Mouse (Mus musculus) large intestine, adult 2 months (tissue): Measurements from ENCODE around the gene Hsd17b1. TPM values are rescaled to one million over a fixed set of nuclear protein-coding genes. Genes with fewer than 3 reads are reported as not detected.

Experiments used
- DNase-seq: peaks from one replicate; pipeline ENCODE4 v3.0.0-alpha.2; 2012; ENCODE audit warnings: low read depth, low spot score
- WGBS: fragments of 180-500 bp; shearing (Covaris S2); methylation state at CpG from one replicate; pipeline ENCODE4 v1.1.7; 2018; 5-methylcytosine and 5-hydroxymethylcytosine counted together
- polyA plus RNA-seq: library from polyadenylated mRNA; depleted of rRNA; stranded (reverse); fragments of >200 nt; gene quantifications from 2 replicates; pipeline ENCODE4 v1.2.3, GENCODE M21; 2012

Hsd17b1 gene
- polyA plus RNA-seq, 1 experiment = 0.26 TPM

DNA sequence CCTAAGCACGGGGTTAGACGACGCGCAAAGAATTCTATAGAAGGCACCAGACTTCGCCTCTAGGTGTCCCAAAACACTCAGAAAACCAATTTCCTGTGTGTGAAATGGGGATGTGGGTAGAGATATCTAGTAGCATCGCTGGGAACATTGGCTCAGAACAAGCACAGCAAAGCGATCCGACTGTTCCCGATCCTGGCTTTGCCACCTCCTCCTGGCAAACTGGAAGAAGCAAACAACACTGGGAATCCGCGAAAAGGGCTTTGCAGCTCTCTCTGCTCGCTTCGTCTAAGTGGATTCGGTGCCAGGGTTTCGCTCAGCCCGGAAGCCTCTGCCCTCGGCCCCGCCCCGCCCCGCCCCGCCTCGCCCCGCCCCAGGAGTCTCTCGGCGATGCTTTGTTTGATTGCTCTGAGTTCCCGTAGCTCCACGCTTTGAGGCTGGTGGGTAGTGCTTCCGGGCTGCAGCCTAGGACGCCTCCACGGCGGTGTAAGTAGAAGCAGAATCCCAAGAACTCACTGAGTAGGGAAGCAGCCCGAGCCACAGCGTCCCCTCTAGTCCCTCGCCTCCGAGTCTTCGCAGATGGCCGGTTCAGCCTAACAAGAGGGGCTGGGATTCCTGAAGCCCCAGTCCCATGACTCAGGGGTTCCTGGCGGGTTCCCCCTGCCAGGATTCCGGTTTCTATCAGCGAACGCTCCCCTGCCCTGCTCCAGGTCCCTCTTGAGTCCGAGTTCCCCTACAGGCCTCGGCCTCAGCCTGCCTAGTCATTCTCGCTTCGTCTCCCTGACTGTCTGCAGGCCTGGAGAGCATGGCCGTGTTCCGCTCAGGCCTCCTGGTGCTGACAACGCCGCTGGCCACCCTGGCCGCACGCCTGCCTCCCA lies 4.2 kb downstream of the Hsd17b1 start, which contains the start of gene Coasy:
Gene Coasy, plus strand, starts transcription at position 358 of the 875 bp plus-strand sequence.
- WGBS = under 1% methylated on average over 51 of the region's 51 CpGs
- DNase-seq = no peak

- 17% methylated on average over 19 of the region's 19 CpGs for WGBS
- DNase-seq = no peak
Measured at GRCm38 (mm10) chr11:101083083-101083697, 5.0 kb downstream of the Hsd17b1 start.

DNA sequence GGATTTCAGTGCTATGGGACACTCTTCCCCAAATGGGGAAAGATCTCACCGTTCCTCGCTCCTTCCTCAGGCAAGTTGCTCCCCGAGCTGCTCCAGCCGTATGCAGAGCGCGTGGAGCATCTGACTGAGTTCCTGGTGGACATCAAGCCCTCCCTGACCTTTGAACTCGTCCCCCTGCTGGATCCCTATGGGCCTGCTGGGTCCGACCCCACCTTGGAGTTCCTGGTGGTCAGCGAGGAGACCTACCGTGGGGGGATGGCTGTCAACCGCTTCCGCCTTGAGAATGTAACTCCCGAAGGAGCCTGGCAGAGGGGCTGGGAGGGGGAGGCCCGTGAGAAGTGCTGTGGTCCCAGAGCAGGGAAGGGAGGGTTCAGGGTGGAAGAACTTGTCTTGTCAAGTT lies 6.0 kb downstream of the Hsd17b1 start:
- 91% methylated on average over 14 of the region's 14 CpGs for WGBS
- DNase-seq = no peak

DNA sequence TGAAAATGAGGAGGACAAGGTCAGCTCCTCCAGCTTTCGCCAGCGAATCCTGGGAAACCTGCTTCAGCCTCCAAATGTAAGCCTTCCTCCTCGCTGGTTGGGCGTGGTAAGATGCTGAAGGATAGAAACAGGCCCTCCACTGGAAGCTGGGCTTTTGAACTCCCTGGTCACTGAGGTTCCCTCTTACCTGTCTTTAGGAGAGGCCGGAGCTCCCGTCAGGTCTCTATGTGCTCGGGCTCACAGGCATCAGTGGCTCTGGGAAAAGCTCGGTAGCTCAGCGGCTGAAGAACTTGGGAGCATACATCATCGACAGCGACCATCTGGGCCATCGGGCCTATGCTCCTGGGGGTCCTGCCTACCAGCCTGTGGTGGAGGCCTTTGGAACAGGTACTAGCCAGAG lies 6.6 kb downstream of the Hsd17b1 start:
- 96% methylated on average over 12 of the region's 12 CpGs for WGBS
- no peak for DNase-seq

DNA sequence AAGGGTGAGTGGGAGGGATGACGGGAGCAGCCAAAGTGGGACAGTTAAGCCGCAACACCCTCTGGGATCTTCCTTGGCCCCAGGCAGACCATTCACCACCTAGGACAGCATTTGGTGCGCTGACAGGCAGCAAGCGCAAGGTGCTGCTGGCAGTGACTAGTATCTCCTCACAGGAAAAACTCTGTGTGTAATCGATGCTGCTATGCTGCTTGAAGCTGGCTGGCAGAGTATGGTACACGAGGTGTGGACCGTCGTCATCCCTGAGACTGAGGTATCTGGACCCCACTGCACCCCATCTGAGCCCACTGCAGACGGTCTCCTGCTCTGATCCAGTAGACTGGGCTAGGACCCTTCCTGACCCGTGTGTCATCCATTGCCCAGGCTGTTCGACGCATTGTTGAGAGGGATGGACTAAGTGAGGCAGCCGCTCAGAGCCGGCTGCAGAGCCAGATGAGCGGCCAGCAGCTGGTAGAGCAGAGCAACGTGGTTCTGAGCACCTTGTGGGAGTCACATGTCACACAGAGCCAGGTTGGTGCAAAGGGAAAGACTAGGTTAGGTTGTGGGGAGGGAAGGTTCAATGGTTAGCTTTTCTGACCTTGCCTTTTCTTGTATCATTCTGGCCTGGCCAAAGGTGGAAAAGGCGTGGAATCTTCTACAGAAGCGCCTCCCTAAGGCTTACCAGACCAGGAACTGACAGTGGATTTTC lies 7.6 kb downstream of the Hsd17b1 start:
- no peak for DNase-seq
- 90% methylated on average over 18 of the region's 18 CpGs for WGBS

DNA sequence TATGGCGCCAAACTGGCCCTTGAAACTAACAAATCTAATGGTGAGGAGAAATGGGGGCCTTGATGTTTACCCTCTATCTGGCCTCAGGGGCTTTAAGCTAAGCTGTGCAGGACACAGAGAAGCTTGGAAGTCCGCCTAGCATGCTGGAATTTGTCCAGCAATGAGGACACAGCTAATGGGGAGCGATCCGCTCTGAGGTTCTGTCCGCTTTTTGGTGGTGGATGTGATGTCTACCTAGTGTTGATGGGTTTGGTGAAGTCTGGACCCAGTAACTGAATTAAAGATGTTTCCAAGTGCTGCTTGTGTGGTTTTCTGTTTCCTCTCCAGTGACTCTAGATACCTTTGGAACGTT lies 8.1 kb downstream of the Hsd17b1 start:
- WGBS = 64% methylated on average over 6 of the region's 6 CpGs
- DNase-seq = no peak

DNA sequence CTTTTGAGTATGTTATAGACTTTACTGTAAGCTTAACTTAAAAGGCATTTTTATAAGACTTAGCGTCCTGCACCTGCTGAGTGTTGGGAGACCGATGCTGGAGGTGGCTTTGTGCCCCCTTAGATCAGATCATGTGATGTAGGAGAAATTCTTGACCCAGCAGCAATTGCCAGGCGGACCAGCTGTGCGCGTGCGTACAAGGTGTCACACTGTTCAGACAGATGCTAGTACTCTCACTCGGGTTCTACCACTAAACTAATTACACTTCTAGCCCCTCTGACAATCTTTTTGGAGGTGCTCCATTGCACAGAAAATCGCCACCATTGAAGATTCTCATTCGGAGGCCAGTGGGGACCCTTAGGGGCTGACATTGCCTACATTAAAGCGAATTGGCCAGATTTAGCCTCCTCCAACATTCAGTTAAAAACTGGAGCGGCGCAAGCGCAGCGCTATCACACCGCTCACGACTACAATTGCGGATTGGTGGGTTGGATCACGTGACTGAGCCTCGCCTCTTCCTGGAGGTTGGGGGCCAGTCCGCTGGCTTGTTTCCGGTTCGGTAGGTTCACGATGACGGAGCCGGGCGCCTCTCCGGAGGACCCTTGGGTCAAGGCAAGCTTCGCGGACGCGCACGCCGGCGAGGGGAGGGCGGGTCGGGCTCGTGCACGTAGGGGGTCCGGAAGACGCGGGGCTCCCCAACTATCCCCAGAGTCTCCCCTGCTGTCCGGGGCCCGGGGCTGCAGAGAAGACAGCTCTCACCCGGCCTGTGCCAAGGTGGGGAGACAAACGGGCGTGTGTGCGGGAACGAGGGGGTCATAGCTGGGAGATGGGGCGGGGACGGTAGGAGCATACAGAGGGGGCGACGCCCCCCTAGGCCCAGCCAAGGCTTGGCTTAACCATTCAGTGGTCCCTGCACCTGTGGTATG lies 8.8 kb downstream of the Hsd17b1 start, which contains the start of gene Mlx:
Gene Mlx, plus strand, starts transcription at position 522 of the 926 bp plus-strand sequence.
- peak; percentile 92 for DNase-seq
- WGBS = under 1% methylated on average over 52 of the region's 52 CpGs

DNA sequence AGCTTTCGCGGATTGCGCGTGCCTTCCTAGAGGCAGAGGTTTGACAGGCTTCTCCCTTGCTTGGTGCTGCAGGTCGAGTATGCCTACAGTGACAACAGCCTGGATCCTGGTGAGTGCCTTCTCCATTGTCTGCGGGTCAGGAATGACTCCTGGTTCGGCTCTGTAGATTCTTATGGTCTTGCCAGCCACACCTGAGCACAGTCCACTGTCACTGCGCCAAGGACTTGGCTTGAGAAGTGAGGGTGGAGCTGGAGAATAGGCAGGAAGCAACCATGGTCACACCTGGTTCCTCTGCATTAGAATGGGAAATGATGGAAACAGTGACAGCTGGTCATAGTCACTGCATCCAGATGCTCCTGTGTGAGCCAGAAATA lies 9.5 kb downstream of the Hsd17b1 start:
- WGBS = 4% methylated on average over 8 of the region's 8 CpGs
- DNase-seq = peak; percentile 91

- 78% methylated on average over 1 of the region's 1 CpGs for WGBS
- DNase-seq = no peak
Measured at GRCm38 (mm10) chr11:101089931-101090330, 11.7 kb downstream of the Hsd17b1 start.

- no peak for DNase-seq
- WGBS = 2% methylated on average over 18 of the region's 18 CpGs
Measured at GRCm38 (mm10) chr11:101094930-101095313, 16.7 kb downstream of the Hsd17b1 start.

GRCm38 (mm10) chr11:101095314-101096024 lies 17.3 kb downstream of the Hsd17b1 start, which contains the start of gene Psmc3ip:
Gene Psmc3ip, minus strand, starts transcription at chr11:101095436.
- no peak for DNase-seq
- WGBS = under 1% methylated on average over 43 of the region's 43 CpGs

DNA sequence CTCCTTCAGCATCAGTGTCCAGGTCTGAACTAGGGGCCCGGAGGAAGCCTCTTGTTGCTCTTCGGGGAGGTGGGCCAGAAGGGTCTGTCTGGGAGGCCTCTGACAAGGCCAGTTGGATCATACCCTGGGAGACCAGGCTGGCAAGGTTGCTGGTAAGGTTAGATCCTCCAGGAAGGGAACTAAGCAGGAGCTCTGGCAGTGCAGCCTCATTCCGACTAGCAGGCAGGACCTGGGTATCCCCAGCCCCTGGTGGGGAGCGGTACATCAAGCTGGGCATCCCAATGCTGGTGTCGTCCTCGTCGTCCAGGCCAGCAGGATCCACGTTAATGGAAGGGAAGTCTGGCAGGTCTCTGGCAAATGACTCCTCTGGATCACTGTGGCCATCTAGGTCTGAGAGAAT lies 20.0 kb downstream of the Hsd17b1 start:
- WGBS = 91% methylated on average over 8 of the region's 8 CpGs

DNA sequence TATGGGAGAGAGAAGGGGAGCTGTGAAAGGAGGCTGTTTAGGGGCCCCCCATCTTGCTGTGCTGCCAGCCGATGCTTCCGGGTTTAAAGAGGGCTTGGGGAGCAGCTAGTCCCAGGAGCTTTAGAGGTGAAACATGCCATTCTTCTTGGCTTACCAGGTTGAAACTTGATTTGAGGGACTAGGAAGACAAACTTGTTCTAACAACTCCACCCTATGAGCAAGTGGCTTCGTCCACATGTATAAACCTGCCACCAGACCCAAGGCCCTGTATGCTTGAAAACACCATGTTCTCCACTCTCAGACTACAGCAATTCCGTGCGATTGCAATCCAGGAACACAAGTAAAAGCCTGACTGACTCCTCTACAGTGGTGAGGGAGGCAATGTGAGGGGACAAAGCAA lies 24.8 kb downstream of the Hsd17b1 start:
- 92% methylated on average over 5 of the region's 5 CpGs for WGBS
- DNase-seq = no peak

More for the DNA sequence above, 20.0 kb downstream of the Hsd17b1 start:
- DNase-seq = no peak

DNA sequence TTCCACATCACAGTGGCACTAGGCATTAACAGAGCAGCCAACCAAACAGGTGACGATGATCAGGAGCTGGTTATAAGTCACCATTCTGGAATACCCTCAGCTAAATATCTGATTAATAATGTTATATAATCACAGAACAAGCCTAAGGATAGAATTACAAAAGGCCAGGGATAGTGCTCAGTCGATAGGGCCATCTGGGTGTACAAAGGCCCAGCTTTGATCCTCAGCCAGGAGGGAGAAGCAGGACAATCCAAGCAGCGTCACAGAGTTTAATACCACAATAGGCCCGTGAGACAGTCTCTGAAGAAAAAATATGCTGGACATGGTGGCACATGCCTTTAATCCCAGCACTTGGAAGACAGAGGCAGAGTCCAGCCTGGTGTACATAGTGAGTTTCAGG lies 31.1 kb downstream of the Hsd17b1 start:
- WGBS = 72% methylated on average over 4 of the region's 4 CpGs

GRCm38 (mm10) chr11:101110708-101111107 lies 32.5 kb downstream of the Hsd17b1 start:
- WGBS = 22% methylated on average over 5 of the region's 5 CpGs
- no peak for DNase-seq

More for the DNA sequence above, 31.1 kb downstream of the Hsd17b1 start:
- no peak for DNase-seq

- DNase-seq = no peak
- 63% methylated on average over 4 of the region's 4 CpGs for WGBS
Measured at GRCm38 (mm10) chr11:101111178-101111577, 33.0 kb downstream of the Hsd17b1 start.

GRCm38 (mm10) chr11:101112186-101112585 lies 34.0 kb downstream of the Hsd17b1 start:
- WGBS = 94% methylated on average over 3 of the region's 3 CpGs

GRCm38 (mm10) chr11:101115564-101115963 lies 37.4 kb downstream of the Hsd17b1 start:
- WGBS = 30% methylated on average over 2 of the region's 2 CpGs
- DNase-seq = no peak

More at GRCm38 (mm10) chr11:101112186-101112585, 34.0 kb downstream of the Hsd17b1 start:
- no peak for DNase-seq

DNA sequence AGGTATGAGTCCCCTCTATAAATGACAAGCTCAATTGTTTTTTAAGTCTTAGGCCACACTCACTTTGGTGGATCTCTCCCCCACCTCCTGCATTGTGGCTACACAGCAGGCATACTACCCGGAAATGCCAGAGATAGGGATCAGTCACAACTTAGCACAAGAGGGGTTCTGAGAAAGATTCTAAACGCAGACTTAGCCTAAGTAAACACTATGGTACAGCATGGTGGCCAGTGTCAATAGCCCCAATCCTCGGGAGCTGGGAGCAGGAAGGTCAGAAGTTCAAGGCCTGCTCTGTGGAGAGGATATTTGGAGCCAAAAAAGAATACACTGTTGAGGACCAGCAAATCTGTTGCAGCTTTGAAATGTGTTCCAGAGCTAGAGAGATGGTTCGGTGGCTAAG lies 39.9 kb downstream of the Hsd17b1 start:
- WGBS = 16% methylated on average over 4 of the region's 4 CpGs
- DNase-seq = no peak
